Mouse (Mus musculus) myocyte (in vitro differentiated cells): ENCODE results near the gene Etnk2.

ENCODE experiments used
- CEBPB ChIP-seq: IDR thresholded peaks from 2 replicates; pipeline ENCODE4 v1.6.1; 2011; ENCODE audit warnings: mild to moderate bottlenecking, moderate library complexity; ENCODE audit not compliant: poor library complexity, insufficient read depth, severe bottlenecking
- E2F4 ChIP-seq: IDR thresholded peaks from one replicate; pipeline ENCODE4 v1.6.1; 2011; ENCODE audit warnings: mild to moderate bottlenecking, control low read depth, moderate library complexity; ENCODE audit not compliant: insufficient read depth
- MAX ChIP-seq: IDR thresholded peaks from one replicate; pipeline ENCODE4 v1.6.1; 2011; ENCODE audit warnings: low read depth, mild to moderate bottlenecking, control low read depth
- MYOD1 ChIP-seq, 3 experiments: IDR thresholded peaks; one replicate each; pipeline ENCODE4 v1.6.1; 2011; ENCODE audit warnings: control low read depth in 2 of 3, low read depth in 2 of 3, mild to moderate bottlenecking in 2 of 3, moderate library complexity in 1 of 3; ENCODE audit not compliant: insufficient read length in 2 of 3, control insufficient read depth in 1 of 3
- MYOG ChIP-seq, 3 experiments: IDR thresholded peaks; one replicate each; pipeline ENCODE4 v1.6.1; 2011; ENCODE audit warnings: control low read depth in 2 of 3, low read depth in 2 of 3, mild to moderate bottlenecking in 2 of 3; ENCODE audit not compliant: insufficient read length in 2 of 3, control insufficient read depth in 1 of 3, insufficient read depth in 1 of 3
- POLR2A ChIP-seq: IDR thresholded peaks from one replicate; pipeline ENCODE4 v1.6.1; 2011; ENCODE audit warnings: low read depth, mild to moderate bottlenecking, control low read depth, moderate library complexity; ENCODE audit not compliant: insufficient read length
- POLR2AphosphoS2 ChIP-seq: IDR thresholded peaks from one replicate; pipeline ENCODE4 v1.6.1; 2011; ENCODE audit warnings: low read depth, control low read depth; ENCODE audit not compliant: insufficient read length
- REST ChIP-seq: IDR thresholded peaks from one replicate; pipeline ENCODE4 v1.6.1; 2011; ENCODE audit warnings: mild to moderate bottlenecking, control low read depth, moderate library complexity; ENCODE audit not compliant: insufficient read depth, insufficient read length
- TCF12 ChIP-seq: IDR thresholded peaks from one replicate; pipeline ENCODE4 v1.6.1; 2011; ENCODE audit warnings: mild to moderate bottlenecking, control low read depth; ENCODE audit not compliant: poor library complexity, insufficient read depth, severe bottlenecking
- USF1 ChIP-seq: IDR thresholded peaks from one replicate; pipeline ENCODE4 v1.6.1; 2011; ENCODE audit warnings: low read depth, mild to moderate bottlenecking, control low read depth, moderate library complexity

DNA sequence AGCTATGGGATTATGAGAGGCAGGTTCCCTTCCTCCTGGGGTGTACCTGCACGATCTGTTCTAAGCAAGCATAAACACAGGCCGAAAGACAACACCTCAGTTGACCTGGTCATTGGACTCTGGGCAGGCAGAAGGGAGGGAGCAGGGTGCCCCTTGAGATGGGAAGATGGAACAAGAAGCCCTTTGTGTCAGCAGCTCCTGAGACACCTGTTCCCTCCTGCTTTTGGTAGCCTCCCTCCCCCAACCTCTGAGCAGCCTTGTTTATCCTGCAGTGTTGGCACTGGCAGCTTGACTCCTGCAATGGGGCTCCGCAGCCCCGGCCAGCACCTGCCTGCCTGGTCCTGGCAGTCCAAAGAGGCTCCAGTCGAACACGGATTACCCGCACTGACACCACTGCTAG is 51.7 kb downstream of the Etnk2 start:
- TF ChIP-seq POLR2AphosphoS2, result no peak
- TF ChIP-seq USF1, result no peak
- no peak for TF ChIP-seq POLR2A
- TF ChIP-seq MAX, result no peak
- TF ChIP-seq MYOD1 (IDR thresholded peaks at IDR 0.05; ENCODE audit: control insufficient read depth in 1 of 3, insufficient read length in 2 of 3, low read depth in 2 of 3), result no peak
- no peak for TF ChIP-seq MYOG (IDR thresholded peaks at IDR 0.05; ENCODE audit: control insufficient read depth in 1 of 3, insufficient read depth in 1 of 3, insufficient read length in 2 of 3, low read depth in 2 of 3)
- TF ChIP-seq REST, result no peak
- no peak for TF ChIP-seq CEBPB
- TF ChIP-seq E2F4, result no peak
- TF ChIP-seq TCF12, result no peak
